Mouse (Mus musculus): ENCODE measurements around the gene Psg28. TPM values are rescaled to one million over a fixed set of nuclear protein-coding genes. Genes with fewer than 3 reads are reported as not detected.
"Not testable (repeated sequence)": the region's sequence is repeated elsewhere in the genome, so short reads cannot be mapped to it uniquely, and the experiment has no call there.

The Psg28 gene
- polyA plus RNA-seq (2012; rRNA removed) (not detected in 2 replicates), polyA plus RNA-seq (2014; fragmentation: Nextera tagmentation; extraction: Ambion mirVana) (not detected in 2 replicates)

- H3K27ac ChIP-seq; ATAC-seq (ENCODE audit: insufficient read depth); H3K36me3 ChIP-seq (replicated peaks; ENCODE audit: control insufficient read depth, insufficient read depth, low read depth); H3K4me1 ChIP-seq (replicated peaks; ENCODE audit: control insufficient read depth in 2 of 2, insufficient read depth in 2 of 2, low read length in 1 of 2); H3K4me3 ChIP-seq (ENCODE audit: insufficient read depth in 1 of 2, low read depth in 2 of 2, low read length in 2 of 2); H3K9ac ChIP-seq (replicated peaks); H3K27me3 ChIP-seq (ENCODE audit: control insufficient read depth, insufficient read depth, low read length); H3K9me3 ChIP-seq (ENCODE audit: control insufficient read depth, low read length); DNase-seq (ENCODE audit: low read depth in 3 of 3, low spot score in 3 of 3); H3K4me2 ChIP-seq (ENCODE audit: low read depth): not testable (repeated sequence)
- 44% methylated on average over 2 of the region's 2 CpGs for WGBS (ENCODE audit: insufficient replicate concordance)
Observed at GRCm38 (mm10) chr7:18431941-18432340, at the start of gene Psg28. Gene Psg28, minus strand, starts transcription at chr7:18432041.

GRCm38 (mm10) chr7:18403407-18403806 lies 28.4 kb downstream of the Psg28 start:
- WGBS (ENCODE audit: insufficient replicate concordance) = 28% methylated on average over 11 of the region's 11 CpGs
- TF ChIP-seq CTCF (IDR thresholded peaks at IDR 0.05; ENCODE audit: low read depth) (no peak), EP300 (IDR thresholded peaks at IDR 0.05; ENCODE audit: low read depth) (no peak)
- Histone ChIP-seq H3K9ac (replicated peaks) (no peak overlapping the region), H3K27me3 (ENCODE audit: control insufficient read depth, insufficient read depth, low read length) (no peaks in the 10 kb centered on the region), H3K36me3 (replicated peaks; ENCODE audit: control insufficient read depth, insufficient read depth, low read depth) (no peaks in the 10 kb centered on the region), H3K27ac (no peak overlapping the region), H3K4me1 (replicated peaks; ENCODE audit: control insufficient read depth in 2 of 2, insufficient read depth in 2 of 2, low read length in 1 of 2) (no peaks in the 10 kb centered on the region), H3K9me3 (ENCODE audit: control insufficient read depth, low read length) (peaks cover 3% of the 10 kb centered on the region), H3K4me2 (ENCODE audit: low read depth) (no peak overlapping the region), H3K4me3 (ENCODE audit: insufficient read depth in 1 of 2, low read depth in 2 of 2, low read length in 2 of 2) (no peak overlapping the region)
- DNase-seq (ENCODE audit: low read depth in 3 of 3, low spot score in 3 of 3) (no peak), ATAC-seq (ENCODE audit: insufficient read depth) (no peak)

- Histone ChIP-seq H3K4me1 (replicated peaks; ENCODE audit: control insufficient read depth in 2 of 2, insufficient read depth in 2 of 2, low read length in 1 of 2) (no peaks in the 10 kb centered on the region), H3K9me3 (ENCODE audit: control insufficient read depth, low read length) (peaks cover 3% of the 10 kb centered on the region), H3K9ac (replicated peaks) (no peak overlapping the region), H3K36me3 (replicated peaks; ENCODE audit: control insufficient read depth, insufficient read depth, low read depth) (no peaks in the 10 kb centered on the region), H3K4me2 (ENCODE audit: low read depth) (no peak overlapping the region), H3K27me3 (ENCODE audit: control insufficient read depth, insufficient read depth, low read length) (no peaks in the 10 kb centered on the region), H3K4me3 (ENCODE audit: insufficient read depth in 1 of 2, low read depth in 2 of 2, low read length in 2 of 2) (no peak overlapping the region), H3K27ac (no peak overlapping the region)
- TF ChIP-seq CTCF (IDR thresholded peaks at IDR 0.05; ENCODE audit: low read depth) = no peak
- TF ChIP-seq EP300 (IDR thresholded peaks at IDR 0.05; ENCODE audit: low read depth) = no peak
- DNase-seq (ENCODE audit: low read depth in 3 of 3, low spot score in 3 of 3) (no peak), ATAC-seq (ENCODE audit: insufficient read depth) (no peak)
- WGBS (ENCODE audit: insufficient replicate concordance) = 36% methylated on average over 35 of the region's 35 CpGs
Observed at GRCm38 (mm10) chr7:18402527-18403237, 29.2 kb downstream of the Psg28 start.

- not testable (repeated sequence) for H3K4me2 ChIP-seq (ENCODE audit: low read depth); H3K27ac ChIP-seq; ATAC-seq (ENCODE audit: insufficient read depth); H3K4me1 ChIP-seq (replicated peaks; ENCODE audit: control insufficient read depth in 2 of 2, insufficient read depth in 2 of 2, low read length in 1 of 2); H3K9me3 ChIP-seq (ENCODE audit: control insufficient read depth, low read length); H3K36me3 ChIP-seq (replicated peaks; ENCODE audit: control insufficient read depth, insufficient read depth, low read depth); H3K27me3 ChIP-seq (ENCODE audit: control insufficient read depth, insufficient read depth, low read length); H3K9ac ChIP-seq (replicated peaks); DNase-seq (ENCODE audit: low read depth in 3 of 3, low spot score in 3 of 3); H3K4me3 ChIP-seq (ENCODE audit: insufficient read depth in 1 of 2, low read depth in 2 of 2, low read length in 2 of 2)
- 65% methylated on average over 4 of the region's 4 CpGs for WGBS (ENCODE audit: insufficient replicate concordance)
Observed at GRCm38 (mm10) chr7:18391483-18391882, 40.4 kb downstream of the Psg28 start.

- Histone ChIP-seq H3K9ac (replicated peaks) (no peak overlapping the region), H3K36me3 (replicated peaks; ENCODE audit: control insufficient read depth, insufficient read depth, low read depth) (no peaks in the 10 kb centered on the region), H3K27ac (no peak overlapping the region), H3K4me1 (replicated peaks; ENCODE audit: control insufficient read depth in 2 of 2, insufficient read depth in 2 of 2, low read length in 1 of 2) (no peaks in the 10 kb centered on the region), H3K27me3 (ENCODE audit: control insufficient read depth, insufficient read depth, low read length) (no peaks in the 10 kb centered on the region), H3K4me2 (ENCODE audit: low read depth) (no peak overlapping the region), H3K9me3 (ENCODE audit: control insufficient read depth, low read length) (no peaks in the 10 kb centered on the region; the same call in 1 of the 2 replicates), H3K4me3 (ENCODE audit: insufficient read depth in 1 of 2, low read depth in 2 of 2, low read length in 2 of 2) (no peak overlapping the region)
- TF ChIP-seq EP300 (IDR thresholded peaks at IDR 0.05; ENCODE audit: low read depth) (no peak), CTCF (IDR thresholded peaks at IDR 0.05; ENCODE audit: low read depth) (no peak)
- no peak for ATAC-seq (ENCODE audit: insufficient read depth)
- DNase-seq (ENCODE audit: low read depth in 3 of 3, low spot score in 3 of 3) = no peak
- WGBS (ENCODE audit: insufficient replicate concordance) = 23% methylated on average over 2 of the region's 2 CpGs
Observed at GRCm38 (mm10) chr7:18378295-18378694, 53.5 kb downstream of the Psg28 start.

Small RNA genes lying within 50 kb of the gene (microRNA-seq; reads per million reads assigned to microRNA genes)
- not detected for gene Gm24715

Other genes with a start within 250 kb of the Psg28 start
- gene Mill1, start 186.7 kb downstream of the Psg28 start, polyA plus RNA-seq (2012; rRNA removed) = not detected in 2 replicates
- gene Mill1, start 186.7 kb downstream of the Psg28 start, polyA plus RNA-seq (2014; fragmentation: Nextera tagmentation; extraction: Ambion mirVana) = not detected in 2 replicates
- gene Psg18, start 77.0 kb downstream of the Psg28 start, polyA plus RNA-seq (2012; rRNA removed) = 0.03 and 0.06 TPM in 2 replicates
- not detected in 2 replicates for gene Psg18, start 77.0 kb downstream of the Psg28 start, polyA plus RNA-seq (2014; fragmentation: Nextera tagmentation; extraction: Ambion mirVana)
- not detected in 2 replicates for gene Psg26, start 52.1 kb upstream of the Psg28 start, polyA plus RNA-seq (2012; rRNA removed)
- gene Psg26, start 52.1 kb upstream of the Psg28 start, polyA plus RNA-seq (2014; fragmentation: Nextera tagmentation; extraction: Ambion mirVana) = not detected in 2 replicates
- not detected in 2 replicates for gene Psg25, start 100.2 kb upstream of the Psg28 start, polyA plus RNA-seq (2012; rRNA removed)
- gene Psg25, start 100.2 kb upstream of the Psg28 start, polyA plus RNA-seq (2014; fragmentation: Nextera tagmentation; extraction: Ambion mirVana) = not detected in 2 replicates
- gene Psg27, start 135.3 kb upstream of the Psg28 start, polyA plus RNA-seq (2012; rRNA removed) = not detected in 2 replicates
- gene Psg27, start 135.3 kb upstream of the Psg28 start, polyA plus RNA-seq (2014; fragmentation: Nextera tagmentation; extraction: Ambion mirVana) = not detected in 2 replicates
- 0.02 TPM in 1 of 2 replicates, not detected in the other for gene Psg23, start 184.5 kb upstream of the Psg28 start, polyA plus RNA-seq (2012; rRNA removed)
- gene Psg23, start 184.5 kb upstream of the Psg28 start, polyA plus RNA-seq (2014; fragmentation: Nextera tagmentation; extraction: Ambion mirVana) = not detected in 2 replicates
- 0.02 TPM in 1 of 2 replicates, not detected in the other for gene Psg21, start 224.7 kb upstream of the Psg28 start, polyA plus RNA-seq (2012; rRNA removed)
- not detected in 2 replicates for gene Psg21, start 224.7 kb upstream of the Psg28 start, polyA plus RNA-seq (2014; fragmentation: Nextera tagmentation; extraction: Ambion mirVana)

All from liver, embryonic 14.5 days (tissue).